Mouse (Mus musculus) liver, embryonic 16.5 days (tissue): ENCODE results near the gene Pcbp3. TPM values are rescaled to one million over a fixed set of nuclear protein-coding genes. Genes with fewer than 3 reads are reported as not detected.
"Not testable (repeated sequence)": the region's sequence is repeated elsewhere in the genome, so short reads cannot be mapped to it uniquely, and the experiment has no call there.

Experiments
- ATAC-seq: fragments of 200-750 bp; cut with Nextera tagmentation; 2 replicates; pipeline ENCODE4 v1.8.0; 2017; ENCODE audit warnings: low read depth, mild to moderate bottlenecking, moderate number of reproducible peaks, moderate library complexity
- H3K27ac ChIP-seq: fragments of 300-500 bp; sonication (generic); 2 replicates; pipeline ENCODE4 v1.5.1; 2014; ENCODE audit warnings: mild to moderate bottlenecking, low read length
- H3K27me3 ChIP-seq: fragments of 300-500 bp; sonication (generic); 2 replicates; pipeline ENCODE4 v1.6.1; 2014; ENCODE audit warnings: low read depth, low read length, mixed read lengths; ENCODE audit not compliant: control insufficient read depth, insufficient read depth
- H3K36me3 ChIP-seq: fragments of 300-500 bp; sonication (generic); 2 replicates; pipeline ENCODE4 v1.6.1; 2014; ENCODE audit warnings: mild to moderate bottlenecking; ENCODE audit not compliant: control insufficient read depth, insufficient read depth
- H3K4me1 ChIP-seq: fragments of 300-500 bp; sonication (generic); 2 replicates; pipeline ENCODE4 v1.6.1; 2014; ENCODE audit warnings: low read depth, low read length, mixed read lengths; ENCODE audit not compliant: control insufficient read depth
- H3K4me2 ChIP-seq: fragments of 300-500 bp; sonication (generic); 2 replicates; pipeline ENCODE4 v1.6.1; 2014; ENCODE audit warnings: low read depth, low read length, mixed read lengths
- H3K4me3 ChIP-seq: fragments of 300-500 bp; sonication (generic); 2 replicates; pipeline ENCODE4 v1.5.1; 2014; ENCODE audit warnings: low read depth, mild to moderate bottlenecking, low read length
- H3K9ac ChIP-seq: fragments of 300-500 bp; sonication (generic); 2 replicates; pipeline ENCODE4 v1.6.1; 2014; ENCODE audit warnings: low read depth, low read length
- H3K9me3 ChIP-seq: fragments of 300-500 bp; sonication (generic); replicated peaks from 2 replicates; pipeline ENCODE4 v1.6.1; 2016; ENCODE audit warnings: low read length; ENCODE audit not compliant: control insufficient read depth
- WGBS: fragments of 180-500 bp; shearing (Covaris S2); extraction: QIAGEN DNeasy Blood & Tissue Kit; methylation state at CpG from one replicate; pipeline ENCODE4 v1.1.7; 2014; ENCODE audit not compliant: insufficient replicate concordance; 5-methylcytosine and 5-hydroxymethylcytosine counted together
- polyA plus RNA-seq: library from polyadenylated mRNA; unstranded; fragments of >200 nt; fragmentation: Nextera tagmentation; extraction: Ambion mirVana; gene quantifications from 2 replicates; pipeline ENCODE4 v1.2.1, GENCODE M21; 2015

Pcbp3 gene
- polyA plus RNA-seq, 1 experiment from 2014 or later, result 3.8 TPM

DNA sequence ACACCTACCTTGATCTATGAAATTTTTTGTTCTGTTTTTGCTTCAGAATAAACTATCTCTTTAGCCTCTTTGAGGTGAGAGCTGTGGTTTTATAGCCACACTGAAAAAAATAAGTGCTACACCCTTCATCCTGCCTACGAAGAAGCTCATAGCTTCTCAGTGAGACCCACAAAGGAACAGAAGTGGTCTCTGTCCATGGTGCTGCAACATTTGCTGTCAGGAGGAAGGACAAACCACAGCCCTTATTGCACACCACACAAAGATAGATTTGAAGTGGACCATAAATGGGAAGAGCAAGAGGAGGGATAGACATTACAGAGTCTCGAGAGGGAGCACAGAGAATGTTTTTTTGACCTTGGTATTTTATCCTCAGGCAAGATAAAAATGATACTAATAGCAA lies 16.4 kb upstream of the Pcbp3 start:
- Histone ChIP-seq H3K9me3 (no peaks in the 10 kb centered on the region), H3K4me2 (no peak overlapping the region), H3K27me3 (no peaks in the 10 kb centered on the region), H3K9ac (no peak overlapping the region), H3K27ac (no peak overlapping the region), H3K36me3 (no peaks in the 10 kb centered on the region), H3K4me1 (no peaks in the 10 kb centered on the region), H3K4me3 (no peak overlapping the region)
- 15% methylated on average over 2 of the region's 2 CpGs for WGBS
- no peak for ATAC-seq

- Histone ChIP-seq H3K27ac (no peak overlapping the region), H3K4me2 (no peak overlapping the region), H3K4me1 (no peaks in the 10 kb centered on the region), H3K4me3 (no peak overlapping the region), H3K9me3 (no peaks in the 10 kb centered on the region), H3K9ac (no peak overlapping the region), H3K27me3 (no peaks in the 10 kb centered on the region), H3K36me3 (no peaks in the 10 kb centered on the region)
- no peak for ATAC-seq
- 47% methylated on average over 4 of the region's 4 CpGs for WGBS
Observed at GRCm38 (mm10) chr10:76976699-76977098, 15.0 kb upstream of the Pcbp3 start.

DNA sequence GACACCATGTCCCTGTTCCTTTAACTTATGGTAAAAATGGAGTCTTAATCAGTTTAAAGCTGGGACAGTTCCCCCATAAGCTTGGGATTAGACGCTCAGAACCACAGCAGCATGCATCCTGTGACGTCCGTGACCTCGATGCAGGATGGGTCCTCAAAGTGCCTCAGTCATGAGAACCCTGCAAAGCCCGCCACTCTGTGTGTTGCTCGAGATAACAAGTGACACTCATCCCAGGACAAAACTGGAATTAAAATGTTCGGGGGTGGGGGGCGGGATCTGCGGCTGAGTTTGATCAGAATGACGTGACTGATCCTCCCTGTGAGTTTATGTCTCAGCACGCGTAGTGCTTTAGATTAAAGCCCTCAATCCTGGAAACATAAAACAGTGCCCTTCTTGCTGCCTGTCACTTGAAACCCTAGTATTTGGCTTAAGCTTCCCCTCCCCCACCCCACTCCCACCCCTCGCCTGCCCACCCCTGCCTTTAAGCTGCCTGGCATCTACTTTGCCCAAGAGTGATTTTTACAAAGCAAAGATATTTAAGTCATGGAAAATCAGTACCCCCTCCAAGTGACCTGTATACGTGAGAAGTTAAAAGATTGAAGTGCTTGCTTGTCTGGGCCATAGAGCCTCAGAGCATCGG lies 12.2 kb upstream of the Pcbp3 start:
- 36% methylated on average over 15 of the region's 15 CpGs for WGBS
- no peak for ATAC-seq
- H3K9ac ChIP-seq, result no peak overlapping the region
- H3K4me3 ChIP-seq, result no peak overlapping the region
- H3K27ac ChIP-seq, result no peak overlapping the region
- no peaks in the 10 kb centered on the region for H3K36me3 ChIP-seq
- H3K4me2 ChIP-seq, result no peak overlapping the region
- H3K4me1 ChIP-seq, result no peaks in the 10 kb centered on the region
- no peaks in the 10 kb centered on the region for H3K9me3 ChIP-seq
- no peaks in the 10 kb centered on the region for H3K27me3 ChIP-seq

- H3K4me3 ChIP-seq, H3K4me2 ChIP-seq, H3K9ac ChIP-seq, H3K27ac ChIP-seq, H3K27me3 ChIP-seq, ATAC-seq, H3K4me1 ChIP-seq, H3K9me3 ChIP-seq, H3K36me3 ChIP-seq: not testable (repeated sequence)
- 49% methylated on average over 6 of the region's 6 CpGs for WGBS
Observed at GRCm38 (mm10) chr10:76972318-76972717, 10.6 kb upstream of the Pcbp3 start.

DNA sequence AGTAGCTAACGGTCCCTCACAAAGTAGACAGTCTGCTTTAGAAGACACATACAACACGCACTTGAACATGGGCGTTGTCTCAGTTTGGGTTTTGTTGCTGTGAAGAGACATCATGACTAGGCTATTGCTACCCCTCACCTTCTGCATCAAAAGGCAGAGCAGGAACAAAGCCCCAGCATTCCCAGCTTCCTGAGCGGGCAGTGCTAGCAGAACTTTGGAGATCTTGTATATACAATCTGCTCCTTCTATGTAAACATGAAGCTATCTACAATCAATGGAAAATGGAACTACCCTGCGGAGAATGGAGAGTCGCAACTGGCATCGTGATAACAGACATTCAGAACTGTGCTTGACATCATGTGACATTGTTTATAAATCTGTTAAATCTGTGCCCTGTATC lies 9.3 kb upstream of the Pcbp3 start:
- H3K27ac ChIP-seq, result no peak overlapping the region
- no peaks in the 10 kb centered on the region for H3K36me3 ChIP-seq
- no peak overlapping the region for H3K9ac ChIP-seq
- H3K9me3 ChIP-seq, result no peaks in the 10 kb centered on the region
- no peaks in the 10 kb centered on the region for H3K4me1 ChIP-seq
- no peaks in the 10 kb centered on the region for H3K27me3 ChIP-seq
- no peak overlapping the region for H3K4me2 ChIP-seq
- ATAC-seq, result no peak
- no peak overlapping the region for H3K4me3 ChIP-seq
- WGBS, result 63% methylated on average over 7 of the region's 7 CpGs

- H3K36me3 ChIP-seq, result no peaks in the 10 kb centered on the region
- H3K4me3 ChIP-seq, result no peak overlapping the region
- no peaks in the 10 kb centered on the region for H3K9me3 ChIP-seq
- WGBS, result 20% methylated on average over 6 of the region's 6 CpGs
- peaks cover 11% of the 10 kb centered on the region for H3K4me1 ChIP-seq
- no peak overlapping the region for H3K27ac ChIP-seq
- ATAC-seq, result no peak
- no peak overlapping the region for H3K9ac ChIP-seq
- H3K27me3 ChIP-seq, result no peaks in the 10 kb centered on the region
- no peak overlapping the region for H3K4me2 ChIP-seq
Observed at GRCm38 (mm10) chr10:76964436-76964835, 2.7 kb upstream of the Pcbp3 start.

- no peak overlapping the region for H3K4me2 ChIP-seq
- peaks cover 11% of the 10 kb centered on the region for H3K4me1 ChIP-seq
- no peak for ATAC-seq
- H3K9me3 ChIP-seq, result no peaks in the 10 kb centered on the region
- 31% methylated on average over 9 of the region's 9 CpGs for WGBS
- H3K27me3 ChIP-seq, result no peaks in the 10 kb centered on the region
- H3K4me3 ChIP-seq, result no peak overlapping the region
- H3K9ac ChIP-seq, result no peak overlapping the region
- no peak overlapping the region for H3K27ac ChIP-seq
- H3K36me3 ChIP-seq, result no peaks in the 10 kb centered on the region
Observed at GRCm38 (mm10) chr10:76963997-76964396, 2.3 kb upstream of the Pcbp3 start.

- peak overlapping the region; percentile 61 for H3K9ac ChIP-seq
- H3K27me3 ChIP-seq, result no peaks in the 10 kb centered on the region
- 21% methylated on average over 11 of the region's 11 CpGs for WGBS
- peaks cover 11% of the 10 kb centered on the region for H3K4me1 ChIP-seq
- no peaks in the 10 kb centered on the region for H3K36me3 ChIP-seq
- H3K4me2 ChIP-seq, result peak overlapping the region; percentile 90
- peak overlapping the region; percentile 61 for H3K4me3 ChIP-seq
- ATAC-seq, result no peak
- H3K27ac ChIP-seq, result no peak overlapping the region
- H3K9me3 ChIP-seq, result no peaks in the 10 kb centered on the region
Observed at GRCm38 (mm10) chr10:76961156-76961555, 531 bp downstream of the Pcbp3 start.

DNA sequence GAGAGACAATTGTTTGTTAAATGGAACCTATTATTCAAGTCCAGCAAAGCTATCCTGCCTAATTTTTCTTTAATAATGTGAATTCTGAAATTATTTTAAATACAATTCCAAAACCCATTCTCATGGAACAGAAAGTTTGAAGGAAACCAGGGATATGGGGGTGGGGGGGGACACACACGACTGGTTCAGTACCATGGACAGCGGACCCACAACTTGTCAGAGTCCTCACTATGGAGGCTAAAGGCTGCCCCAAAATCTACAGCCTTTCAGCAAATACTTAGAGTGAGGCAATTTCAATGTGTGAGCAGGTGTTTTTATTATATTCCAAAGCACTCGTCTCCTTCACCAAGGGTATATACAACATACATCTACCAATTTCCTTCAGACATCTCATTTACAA lies 3.5 kb downstream of the Pcbp3 start:
- Histone ChIP-seq H3K9ac (no peak overlapping the region), H3K27me3 (no peaks in the 10 kb centered on the region), H3K4me2 (no peak overlapping the region), H3K9me3 (no peaks in the 10 kb centered on the region), H3K36me3 (no peaks in the 10 kb centered on the region), H3K27ac (no peak overlapping the region), H3K4me1 (peaks cover 11% of the 10 kb centered on the region), H3K4me3 (no peak overlapping the region)
- no peak for ATAC-seq
- 36% methylated on average over 3 of the region's 3 CpGs for WGBS
